Mouse (Mus musculus): ENCODE data around the gene Hp1bp3. TPM values are rescaled to one million over a fixed set of nuclear protein-coding genes. Genes with fewer than 3 reads are reported as not detected.

The Hp1bp3 gene
- 10 to 100 TPM; 49.4 to 49.6 TPM for total RNA-seq (2021)
- long read RNA-seq, experiment 1, transcript Hp1bp3-202 (12 exons, 3,113 nt) = minor isoform, 6 of 38 reads
- long read RNA-seq, experiment 1, transcript Hp1bp3-201 (13 exons, 3,311 nt) = major isoform, 10 of 38 reads
- long read RNA-seq, experiment 1, partial matches to known transcripts = 13 of 38 reads
- long read RNA-seq, experiment 1, other reads (novel, unspliced or antisense) = 6 of 38 reads
- long read RNA-seq, experiment 2, transcript Hp1bp3-202 (12 exons, 3,113 nt) = major isoform, 8 of 35 reads
- long read RNA-seq, experiment 2, transcript Hp1bp3-201 (13 exons, 3,311 nt) = minor isoform, 7 of 35 reads
- long read RNA-seq, experiment 2, partial matches to known transcripts = 11 of 35 reads
- long read RNA-seq, experiment 2, other reads (novel, unspliced or antisense) = 8 of 35 reads

- intact Hi-C loops (cut with DNase I; ENCODE audit: low total_unique reads) = no loop called here
- DNase-seq = peak; percentile 78
Measured at GRCm38 (mm10) chr4:138216200-138216890, at the start of gene Hp1bp3. TSS of gene Hp1bp3 (plus strand) at chr4:138216296.

- no peak for DNase-seq
- intact Hi-C loops (cut with DNase I; ENCODE audit: low total_unique reads) = loop anchor here (10.0 kb wide), 1 partner anchor 202 kb away; no protein-coding TSS in a partner anchor
Measured at GRCm38 (mm10) chr4:138166519-138166918, 49.6 kb upstream of the Hp1bp3 start.

- intact Hi-C loops (cut with DNase I; ENCODE audit: low total_unique reads) = loop anchor here (10.0 kb wide), 1 partner anchor 203 kb away; no protein-coding TSS in a partner anchor
- no peak for DNase-seq
Measured at GRCm38 (mm10) chr4:138168162-138168561, 47.9 kb upstream of the Hp1bp3 start.

GRCm38 (mm10) chr4:138169420-138169819 is 46.7 kb upstream of the Hp1bp3 start:
- DNase-seq = no peak
- intact Hi-C loops (cut with DNase I; ENCODE audit: low total_unique reads) = loop anchor here (10.0 kb wide), 1 partner anchor 205 kb away; no protein-coding TSS in a partner anchor

- DNase-seq = no peak
- intact Hi-C loops (cut with DNase I; ENCODE audit: low total_unique reads) = no loop called here
Measured at GRCm38 (mm10) chr4:138172686-138173085, 43.4 kb upstream of the Hp1bp3 start.

- intact Hi-C loops (cut with DNase I; ENCODE audit: low total_unique reads) = no loop called here
- DNase-seq = no peak
Measured at GRCm38 (mm10) chr4:138179391-138179790, 36.7 kb upstream of the Hp1bp3 start.

GRCm38 (mm10) chr4:138180719-138181118 is 35.4 kb upstream of the Hp1bp3 start:
- intact Hi-C loops (cut with DNase I; ENCODE audit: low total_unique reads) = no loop called here
- no peak for DNase-seq

- no peak for DNase-seq
- intact Hi-C loops (cut with DNase I; ENCODE audit: low total_unique reads) = no loop called here
Measured at GRCm38 (mm10) chr4:138184056-138184455, 32.0 kb upstream of the Hp1bp3 start.

- intact Hi-C loops (cut with DNase I; ENCODE audit: low total_unique reads) = no loop called here
- no peak for DNase-seq
Measured at GRCm38 (mm10) chr4:138184573-138184981, 31.5 kb upstream of the Hp1bp3 start.

GRCm38 (mm10) chr4:138185961-138186360 is 30.1 kb upstream of the Hp1bp3 start:
- intact Hi-C loops (cut with DNase I; ENCODE audit: low total_unique reads) = no loop called here
- DNase-seq = no peak

- intact Hi-C loops (cut with DNase I; ENCODE audit: low total_unique reads) = no loop called here
- no peak for DNase-seq
Measured at GRCm38 (mm10) chr4:138187995-138188394, 28.1 kb upstream of the Hp1bp3 start.

GRCm38 (mm10) chr4:138192561-138192960 is 23.5 kb upstream of the Hp1bp3 start:
- intact Hi-C loops (cut with DNase I; ENCODE audit: low total_unique reads) = no loop called here
- DNase-seq = no peak

GRCm38 (mm10) chr4:138200769-138201168 is 15.3 kb upstream of the Hp1bp3 start:
- intact Hi-C loops (cut with DNase I; ENCODE audit: low total_unique reads) = no loop called here
- DNase-seq = no peak

- intact Hi-C loops (cut with DNase I; ENCODE audit: low total_unique reads) = no loop called here
- DNase-seq = no peak
Measured at GRCm38 (mm10) chr4:138201696-138202095, 14.4 kb upstream of the Hp1bp3 start.

GRCm38 (mm10) chr4:138210116-138210515 is 6.0 kb upstream of the Hp1bp3 start:
- intact Hi-C loops (cut with DNase I; ENCODE audit: low total_unique reads) = no loop called here
- no peak for DNase-seq

- intact Hi-C loops (cut with DNase I; ENCODE audit: low total_unique reads) = no loop called here
- no peak for DNase-seq
Measured at GRCm38 (mm10) chr4:138213861-138214260, 2.2 kb upstream of the Hp1bp3 start.

GRCm38 (mm10) chr4:138215671-138216199 is 361 bp upstream of the Hp1bp3 start:
- intact Hi-C loops (cut with DNase I; ENCODE audit: low total_unique reads) = no loop called here
- DNase-seq = no peak

- peak; percentile 98 for DNase-seq
- intact Hi-C loops (cut with DNase I; ENCODE audit: low total_unique reads) = no loop called here
Measured at GRCm38 (mm10) chr4:138216891-138217392, 846 bp downstream of the Hp1bp3 start.

- no peak for DNase-seq
- intact Hi-C loops (cut with DNase I; ENCODE audit: low total_unique reads) = no loop called here
Measured at GRCm38 (mm10) chr4:138217441-138217840, 1.3 kb downstream of the Hp1bp3 start.

- intact Hi-C loops (cut with DNase I; ENCODE audit: low total_unique reads) = no loop called here
- no peak for DNase-seq
Measured at GRCm38 (mm10) chr4:138217951-138218685, 2.0 kb downstream of the Hp1bp3 start.

All from gastrocnemius, postnatal 14 days (tissue).